Mouse (Mus musculus): ENCODE measurements around the gene Pipox. TPM values are rescaled to one million over a fixed set of nuclear protein-coding genes. Genes with fewer than 3 reads are reported as not detected.

Gene Pipox
- polyA plus RNA-seq, 1 experiment from 2014 or later = 0.66 TPM

GRCm38 (mm10) chr11:77890648-77891258, 3.1 kb downstream of the Pipox start:
- Histone ChIP-seq H3K4me2 (replicated peaks) (no peak overlapping the region), H3K27ac (no peak overlapping the region), H3K9ac (no peak overlapping the region), H3K4me3 (no peak overlapping the region), H3K27me3 (peaks cover 24% of the 10 kb centered on the region), H3K9me3 (no peaks in the 10 kb centered on the region), H3K36me3 (no peaks in the 10 kb centered on the region), H3K4me1 (peaks cover 35% of the 10 kb centered on the region)
- 36% methylated on average over 2 of the region's 2 CpGs for WGBS
- ATAC-seq (ENCODE audit: low FRiP score, low read depth) = no peak

- Histone ChIP-seq H3K27ac (no peak overlapping the region), H3K9ac (no peak overlapping the region), H3K4me3 (no peak overlapping the region), H3K9me3 (no peaks in the 10 kb centered on the region), H3K4me1 (peaks cover 44% of the 10 kb centered on the region), H3K4me2 (replicated peaks) (no peak overlapping the region), H3K27me3 (peaks cover 14% of the 10 kb centered on the region; the same call in 1 of the 2 replicates), H3K36me3 (no peaks in the 10 kb centered on the region)
- WGBS = 8% methylated on average over 1 of the region's 2 CpGs
- no peak for ATAC-seq (ENCODE audit: low FRiP score, low read depth)
These were observed 4.4 kb downstream of the Pipox start for GRCm38 (mm10) chr11:77889484-77889883.

- Histone ChIP-seq H3K4me3 (no peak overlapping the region), H3K27ac (no peak overlapping the region), H3K9ac (no peak overlapping the region), H3K4me1 (peaks cover 38% of the 10 kb centered on the region), H3K4me2 (replicated peaks) (no peak overlapping the region), H3K36me3 (no peaks in the 10 kb centered on the region), H3K27me3 (peaks cover 14% of the 10 kb centered on the region; the same call in 1 of the 2 replicates), H3K9me3 (no peaks in the 10 kb centered on the region)
- 90% methylated on average over 5 of the region's 5 CpGs for WGBS
- no peak for ATAC-seq (ENCODE audit: low FRiP score, low read depth)
These were observed 5.0 kb downstream of the Pipox start for GRCm38 (mm10) chr11:77888846-77889245.

- WGBS = 38% methylated on average over 17 of the region's 17 CpGs
- ATAC-seq (ENCODE audit: low FRiP score, low read depth) = no peak
These were observed 6.4 kb downstream of the Pipox start for GRCm38 (mm10) chr11:77887373-77887960.

GRCm38 (mm10) chr11:77885246-77885575, 8.7 kb downstream of the Pipox start:
- H3K9ac ChIP-seq = no peak overlapping the region
- H3K4me1 ChIP-seq = peaks cover 28% of the 10 kb centered on the region
- no peaks in the 10 kb centered on the region for H3K36me3 ChIP-seq
- no peak for ATAC-seq (ENCODE audit: low FRiP score, low read depth)
- WGBS = 51% methylated on average over 8 of the region's 8 CpGs
- H3K9me3 ChIP-seq = no peaks in the 10 kb centered on the region
- H3K4me3 ChIP-seq = no peak overlapping the region
- peaks cover 8% of the 10 kb centered on the region; the same call in 1 of the 2 replicates for H3K27me3 ChIP-seq
- no peak overlapping the region for H3K4me2 ChIP-seq (replicated peaks)
- H3K27ac ChIP-seq = no peak overlapping the region

More at GRCm38 (mm10) chr11:77887373-77887960, 6.4 kb downstream of the Pipox start:
- Histone ChIP-seq H3K4me3 (no peak overlapping the region), H3K4me2 (replicated peaks) (peak overlapping the region; percentile 5; the same call in 1 of the 2 replicates), H3K27me3 (peaks cover 14% of the 10 kb centered on the region; the same call in 1 of the 2 replicates), H3K36me3 (no peaks in the 10 kb centered on the region), H3K27ac (no peak overlapping the region), H3K9ac (no peak overlapping the region), H3K9me3 (no peaks in the 10 kb centered on the region), H3K4me1 (peaks cover 28% of the 10 kb centered on the region)

GRCm38 (mm10) chr11:77884524-77885245, 9.2 kb downstream of the Pipox start:
- WGBS = 45% methylated on average over 10 of the region's 10 CpGs
- Histone ChIP-seq H3K4me2 (replicated peaks) (no peak overlapping the region), H3K27ac (no peak overlapping the region), H3K4me1 (peaks cover 28% of the 10 kb centered on the region), H3K27me3 (peaks cover 8% of the 10 kb centered on the region; the same call in 1 of the 2 replicates), H3K9me3 (no peaks in the 10 kb centered on the region), H3K36me3 (no peaks in the 10 kb centered on the region), H3K4me3 (no peak overlapping the region), H3K9ac (no peak overlapping the region)
- ATAC-seq (ENCODE audit: low FRiP score, low read depth) = no peak

- Histone ChIP-seq H3K4me3 (no peak overlapping the region), H3K4me2 (replicated peaks) (no peak overlapping the region), H3K27me3 (peaks cover 6% of the 10 kb centered on the region), H3K9me3 (no peaks in the 10 kb centered on the region), H3K36me3 (no peaks in the 10 kb centered on the region), H3K9ac (0 out of 2 replicates have a peak overlapping the region, but pooled peaks have one; percentile 25), H3K4me1 (peaks cover 25% of the 10 kb centered on the region), H3K27ac (no peak overlapping the region)
- WGBS = 56% methylated on average over 11 of the region's 11 CpGs
- no peak for ATAC-seq (ENCODE audit: low FRiP score, low read depth)
These were observed 17.1 kb downstream of the Pipox start for GRCm38 (mm10) chr11:77876760-77877148.

GRCm38 (mm10) chr11:77875847-77876759, 17.8 kb downstream of the Pipox start:
- no peak overlapping the region for H3K27ac ChIP-seq
- H3K9me3 ChIP-seq = no peaks in the 10 kb centered on the region
- H3K27me3 ChIP-seq = peaks cover 6% of the 10 kb centered on the region
- 0 out of 2 replicates have a peak overlapping the region, but pooled peaks have one; percentile 25 for H3K9ac ChIP-seq
- no peak for ATAC-seq (ENCODE audit: low FRiP score, low read depth)
- H3K4me2 ChIP-seq (replicated peaks) = no peak overlapping the region
- H3K36me3 ChIP-seq = no peaks in the 10 kb centered on the region
- 60% methylated on average over 26 of the region's 26 CpGs for WGBS
- peaks cover 29% of the 10 kb centered on the region for H3K4me1 ChIP-seq
- no peak overlapping the region for H3K4me3 ChIP-seq

GRCm38 (mm10) chr11:77875269-77875668, 18.6 kb downstream of the Pipox start:
- no peak for ATAC-seq (ENCODE audit: low FRiP score, low read depth)

GRCm38 (mm10) chr11:77874685-77875231, 19.1 kb downstream of the Pipox start:
- Histone ChIP-seq H3K4me2 (replicated peaks) (no peak overlapping the region), H3K9me3 (no peaks in the 10 kb centered on the region), H3K27ac (no peak overlapping the region), H3K36me3 (no peaks in the 10 kb centered on the region), H3K4me1 (peaks cover 29% of the 10 kb centered on the region), H3K9ac (no peak overlapping the region), H3K27me3 (peaks cover 6% of the 10 kb centered on the region), H3K4me3 (no peak overlapping the region)
- ATAC-seq (ENCODE audit: low FRiP score, low read depth) = no peak
- 48% methylated on average over 6 of the region's 6 CpGs for WGBS

More at GRCm38 (mm10) chr11:77875269-77875668, 18.6 kb downstream of the Pipox start:
- H3K9ac ChIP-seq = no peak overlapping the region
- peaks cover 6% of the 10 kb centered on the region for H3K27me3 ChIP-seq
- no peaks in the 10 kb centered on the region for H3K36me3 ChIP-seq
- 59% methylated on average over 5 of the region's 5 CpGs for WGBS
- no peak overlapping the region for H3K27ac ChIP-seq
- H3K9me3 ChIP-seq = no peaks in the 10 kb centered on the region
- peaks cover 29% of the 10 kb centered on the region for H3K4me1 ChIP-seq
- no peak overlapping the region for H3K4me2 ChIP-seq (replicated peaks)
- H3K4me3 ChIP-seq = no peak overlapping the region

GRCm38 (mm10) chr11:77873116-77873515, 20.8 kb downstream of the Pipox start:
- peaks cover 14% of the 10 kb centered on the region for H3K27me3 ChIP-seq
- WGBS = 42% methylated on average over 3 of the region's 3 CpGs
- no peak overlapping the region for H3K4me3 ChIP-seq
- H3K36me3 ChIP-seq = no peaks in the 10 kb centered on the region
- no peak for ATAC-seq (ENCODE audit: low FRiP score, low read depth)
- H3K4me2 ChIP-seq (replicated peaks) = no peak overlapping the region; the same call in 1 of the 2 replicates
- peaks cover 37% of the 10 kb centered on the region for H3K4me1 ChIP-seq
- H3K9ac ChIP-seq = no peak overlapping the region
- H3K9me3 ChIP-seq = no peaks in the 10 kb centered on the region
- H3K27ac ChIP-seq = no peak overlapping the region
